Mouse (Mus musculus) hindbrain, embryonic 12.5 days (tissue): ENCODE measurements around the gene Bola3. TPM values are rescaled to one million over a fixed set of nuclear protein-coding genes. Genes with fewer than 3 reads are reported as not detected.
A peak's percentile ranks its signal among the peaks of the same experiment; 100 is the strongest.

Experiments
- ATAC-seq: fragments of 200-750 bp; cut with Nextera tagmentation; 2 replicates; pipeline ENCODE4 v1.8.0; 2017; ENCODE audit warnings: moderate TSS enrichment; ENCODE audit not compliant: low FRiP score
- H3K27ac ChIP-seq: fragments of 300-500 bp; sonication (generic); 2 replicates; pipeline ENCODE4 v1.5.1; 2016; ENCODE audit warnings: mild to moderate bottlenecking
- H3K27me3 ChIP-seq: fragments of 300-500 bp; sonication (generic); 2 replicates; pipeline ENCODE4 v1.6.1; 2016; ENCODE audit warnings: mild to moderate bottlenecking
- H3K36me3 ChIP-seq: fragments of 300-500 bp; sonication (generic); 2 replicates; pipeline ENCODE4 v1.6.1; 2016; ENCODE audit warnings: mild to moderate bottlenecking
- H3K4me1 ChIP-seq: fragments of 300-500 bp; sonication (generic); 2 replicates; pipeline ENCODE4 v1.6.1; 2016
- H3K4me2 ChIP-seq: fragments of 300-500 bp; sonication (generic); replicated peaks from 2 replicates; pipeline ENCODE4 v1.6.1; 2016; ENCODE audit warnings: mild to moderate bottlenecking
- H3K4me3 ChIP-seq: fragments of 300-500 bp; sonication (generic); 2 replicates; pipeline ENCODE4 v1.5.1; 2016; ENCODE audit warnings: mild to moderate bottlenecking
- H3K9ac ChIP-seq: fragments of 300-500 bp; sonication (generic); 2 replicates; pipeline ENCODE4 v1.6.1; 2016; ENCODE audit warnings: mild to moderate bottlenecking, moderate library complexity
- H3K9me3 ChIP-seq: fragments of 300-500 bp; sonication (generic); replicated peaks from 2 replicates; pipeline ENCODE4 v1.6.1; 2016; ENCODE audit warnings: mild to moderate bottlenecking
- WGBS: fragments of 180-500 bp; shearing (Covaris S2); methylation state at CpG from one replicate; pipeline ENCODE4 v1.1.7; 2016; 5-methylcytosine and 5-hydroxymethylcytosine counted together
- polyA plus RNA-seq: library from polyadenylated mRNA; unstranded; fragments of >200 nt; fragmentation: Nextera tagmentation; extraction: Ambion mirVana; gene quantifications from 2 replicates; pipeline ENCODE4 v1.2.1, GENCODE M21; 2016

The Bola3 gene
- polyA plus RNA-seq, 1 experiment from 2014 or later, result 92.1 TPM

DNA sequence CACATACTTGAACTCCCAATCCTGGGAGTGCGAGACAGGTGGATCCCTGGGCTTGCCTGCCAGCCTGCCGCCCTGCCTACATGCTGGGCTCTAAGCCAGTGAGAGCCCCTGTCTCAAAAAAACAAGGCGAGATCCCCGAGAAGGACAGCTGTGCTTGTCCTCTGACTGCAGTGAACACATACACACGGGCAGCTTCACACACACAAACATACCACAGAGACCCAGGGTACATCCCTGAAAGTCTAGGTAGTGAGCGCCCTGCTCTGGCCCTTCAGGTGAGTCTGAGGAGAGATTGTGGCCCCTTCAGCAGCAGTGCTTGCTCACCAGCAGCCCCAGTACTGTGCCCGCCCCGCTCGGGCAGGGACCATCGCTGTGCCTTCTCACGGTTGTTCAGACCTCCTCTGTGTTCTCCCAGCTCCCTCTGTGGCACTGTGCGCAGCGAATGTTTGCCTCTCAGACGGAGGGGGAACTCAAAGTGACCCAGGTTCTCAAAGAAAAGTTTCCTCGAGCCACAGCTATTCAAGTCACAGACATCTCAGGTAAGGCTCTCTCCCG lies 2.0 kb downstream of the Bola3 start:
- Histone ChIP-seq H3K9me3 (no peaks in the 10 kb centered on the region), H3K9ac (no peak overlapping the region), H3K27me3 (no peaks in the 10 kb centered on the region), H3K36me3 (peaks cover 26% of the 10 kb centered on the region), H3K4me1 (peaks cover 13% of the 10 kb centered on the region), H3K4me2 (no peak overlapping the region; the same call in 1 of the 2 replicates), H3K4me3 (no peak overlapping the region), H3K27ac (no peak overlapping the region)
- WGBS, result 89% methylated on average over 16 of the region's 16 CpGs
- ATAC-seq, result no peak

DNA sequence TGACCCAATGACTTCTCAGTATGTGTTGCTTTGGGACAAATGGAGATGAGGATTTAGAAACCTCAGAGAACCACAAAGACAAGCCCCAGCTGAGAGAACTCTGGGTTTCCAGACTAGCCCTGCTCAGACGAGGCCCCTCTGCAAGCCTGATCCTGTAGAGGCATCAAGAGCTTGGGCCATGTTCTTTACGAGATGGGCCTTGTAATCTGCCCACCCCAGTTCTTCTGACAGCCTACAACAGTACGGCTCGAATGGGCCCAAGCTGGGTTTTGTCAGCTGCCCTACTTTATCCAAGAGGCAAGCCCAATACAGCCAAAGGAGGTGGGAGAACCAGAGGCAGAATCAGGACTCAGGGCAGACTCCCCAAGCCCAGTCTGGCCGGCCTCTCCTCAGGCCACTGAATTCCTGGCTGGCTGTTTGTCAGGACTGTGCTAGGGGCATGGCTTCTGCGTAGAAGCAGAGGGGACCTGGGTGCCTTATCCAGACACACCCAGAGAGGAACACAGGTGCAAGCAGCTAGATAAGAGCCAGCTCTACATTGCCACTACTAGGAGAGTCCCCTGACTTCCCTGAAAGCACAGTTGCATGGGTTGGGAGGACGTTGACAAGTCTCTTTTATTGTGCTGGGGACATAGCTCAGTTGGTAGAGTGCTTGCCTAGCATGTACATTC lies 2.7 kb downstream of the Bola3 start:
- Histone ChIP-seq H3K27ac (no peak overlapping the region), H3K9me3 (no peaks in the 10 kb centered on the region), H3K4me3 (no peak overlapping the region), H3K27me3 (no peaks in the 10 kb centered on the region), H3K36me3 (peaks cover 26% of the 10 kb centered on the region), H3K9ac (no peak overlapping the region), H3K4me2 (no peak overlapping the region), H3K4me1 (peaks cover 13% of the 10 kb centered on the region)
- WGBS, result 88% methylated on average over 7 of the region's 7 CpGs
- no peak for ATAC-seq

DNA sequence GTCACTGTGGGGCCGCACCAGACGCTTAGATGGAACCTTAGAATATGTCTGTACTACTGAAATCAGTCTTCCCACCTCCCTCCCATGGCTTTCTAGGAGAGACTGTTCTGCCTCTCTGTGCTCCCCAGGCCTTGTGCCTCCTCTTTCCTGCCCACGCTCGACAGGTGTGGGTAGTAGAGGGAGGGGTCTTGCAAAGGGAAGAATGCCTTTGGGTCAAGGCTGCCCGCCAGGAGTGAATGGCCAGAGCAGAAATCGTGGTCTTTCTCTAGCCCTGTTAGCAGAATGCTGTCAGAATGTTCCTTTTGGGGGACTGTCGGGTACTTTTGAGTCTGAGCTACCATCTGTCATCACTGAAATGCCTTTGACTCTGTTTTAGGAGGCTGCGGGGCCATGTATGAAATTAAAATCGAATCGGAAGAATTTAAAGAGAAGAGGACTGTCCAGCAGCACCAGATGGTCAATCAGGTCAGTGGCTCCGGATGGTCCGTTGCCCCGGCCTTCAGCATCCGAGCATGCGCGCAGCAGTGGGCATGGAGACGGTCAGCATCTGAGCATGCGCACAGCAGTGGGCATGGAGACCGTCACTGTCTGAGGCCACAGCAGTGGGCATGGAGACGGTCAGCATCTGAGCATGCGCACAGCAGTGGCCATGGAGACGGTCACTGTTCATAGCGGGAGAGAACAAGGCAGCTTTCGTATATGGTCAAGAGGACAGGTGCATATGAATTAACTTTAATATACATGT lies 3.9 kb downstream of the Bola3 start:
- no peak for ATAC-seq
- Histone ChIP-seq H3K27ac (no peak overlapping the region), H3K36me3 (peaks cover 26% of the 10 kb centered on the region), H3K4me1 (peaks cover 13% of the 10 kb centered on the region), H3K4me2 (no peak overlapping the region), H3K27me3 (no peaks in the 10 kb centered on the region), H3K9ac (no peak overlapping the region), H3K4me3 (no peak overlapping the region), H3K9me3 (no peaks in the 10 kb centered on the region)
- 95% methylated on average over 22 of the region's 24 CpGs for WGBS

DNA sequence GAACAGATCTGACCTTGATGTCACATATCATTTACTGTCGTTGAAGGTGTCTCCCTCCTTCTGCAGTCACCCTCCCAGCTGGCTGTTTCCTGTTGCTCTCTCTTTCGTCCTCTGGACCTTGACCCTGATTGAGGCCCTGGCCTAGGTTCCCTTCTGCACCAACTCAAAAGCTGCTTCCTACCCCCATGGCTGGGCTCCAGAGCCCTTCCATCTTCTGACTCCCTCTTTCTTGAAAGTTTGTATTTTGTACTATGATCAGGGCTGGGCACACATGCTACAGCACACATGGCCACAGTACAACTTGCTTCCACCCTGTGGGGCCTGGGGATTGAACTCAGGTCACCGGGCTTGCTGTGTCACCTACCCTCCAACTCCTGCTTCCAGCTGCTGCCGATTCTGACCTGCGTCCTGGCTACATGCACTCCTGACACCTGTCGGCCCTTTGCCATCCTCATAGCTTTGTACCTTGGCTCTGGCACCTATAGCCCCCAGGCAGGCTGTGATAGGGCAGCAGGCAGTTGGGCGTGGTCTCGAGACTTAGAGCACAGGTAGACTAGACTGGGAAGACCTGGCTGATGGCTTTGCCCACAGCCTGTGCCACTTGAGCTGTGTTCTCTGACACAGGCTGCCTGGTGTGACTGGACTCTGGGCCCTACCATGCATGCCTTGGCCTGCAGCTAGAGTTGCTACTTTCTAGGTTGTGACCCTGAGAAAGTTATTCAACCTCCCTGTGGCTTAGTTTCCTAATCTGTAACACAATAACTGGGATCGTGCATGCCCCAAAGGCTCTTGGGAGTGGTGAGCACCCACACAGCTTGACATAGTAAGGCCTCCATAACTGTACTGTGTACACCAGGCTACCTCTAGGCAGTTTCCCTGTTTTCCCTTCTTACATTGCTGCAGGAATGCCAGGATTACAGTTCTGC lies 6.2 kb downstream of the Bola3 start:
- H3K4me2 ChIP-seq, result no peak overlapping the region
- H3K4me1 ChIP-seq, result peaks cover 5% of the 10 kb centered on the region
- H3K27me3 ChIP-seq, result no peaks in the 10 kb centered on the region
- no peak for ATAC-seq
- H3K36me3 ChIP-seq, result peaks cover 44% of the 10 kb centered on the region
- H3K4me3 ChIP-seq, result no peak overlapping the region
- H3K9me3 ChIP-seq, result no peaks in the 10 kb centered on the region
- 85% methylated on average over 9 of the region's 9 CpGs for WGBS
- no peak overlapping the region for H3K27ac ChIP-seq
- no peak overlapping the region for H3K9ac ChIP-seq

DNA sequence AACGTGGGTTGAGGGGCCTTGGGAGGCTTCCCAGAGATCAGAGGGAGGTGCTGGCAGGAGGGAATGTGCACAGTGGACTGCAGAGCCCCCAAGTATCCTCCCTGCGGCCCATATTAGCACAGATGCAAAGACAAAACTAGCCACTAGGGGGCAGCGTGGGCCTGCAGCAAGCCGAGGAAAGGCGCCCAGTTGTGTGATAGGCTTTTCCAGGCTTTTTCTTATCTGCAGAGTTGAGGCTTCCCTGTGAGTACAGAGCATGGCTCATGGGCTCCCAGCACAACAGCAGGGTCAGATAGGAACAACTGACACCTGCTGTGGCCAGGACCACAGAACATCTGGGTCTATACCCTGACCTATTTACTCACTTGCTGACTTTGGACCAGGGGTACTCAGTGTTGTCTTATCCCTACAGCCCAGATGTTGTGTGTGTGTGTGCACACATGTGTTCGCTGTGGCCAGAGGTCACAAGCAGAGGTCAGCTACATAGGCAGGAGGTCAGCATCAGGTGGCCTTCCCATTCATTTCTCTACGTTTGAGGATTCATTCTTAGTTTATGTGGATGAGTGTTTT lies 7.7 kb downstream of the Bola3 start:
- peaks cover 55% of the 10 kb centered on the region for H3K36me3 ChIP-seq
- WGBS, result 24% methylated on average over 7 of the region's 7 CpGs

DNA sequence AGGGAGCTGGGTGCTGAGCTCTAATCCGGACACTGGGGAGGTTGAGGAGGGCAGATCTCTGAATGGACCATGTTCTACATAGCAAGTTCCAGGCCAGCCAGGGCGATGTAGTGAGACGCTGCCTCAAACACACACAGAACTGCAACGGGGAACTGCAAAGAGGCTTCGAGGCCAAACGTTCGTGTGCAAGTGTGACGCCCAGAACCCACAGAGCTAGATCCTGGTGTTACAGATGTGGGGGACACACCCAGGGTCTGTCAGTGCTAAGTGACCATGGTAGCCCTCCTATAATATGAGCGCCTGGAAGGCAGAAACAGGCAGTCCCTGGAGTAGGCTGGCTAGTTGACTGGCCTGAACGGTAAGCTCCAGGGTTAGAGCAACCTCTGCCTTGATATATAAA lies 8.5 kb downstream of the Bola3 start:
- no peak for ATAC-seq
- no peak overlapping the region for H3K4me3 ChIP-seq
- WGBS, result 95% methylated on average over 10 of the region's 10 CpGs
- H3K27me3 ChIP-seq, result no peaks in the 10 kb centered on the region
- H3K9me3 ChIP-seq, result no peaks in the 10 kb centered on the region
- no peak overlapping the region for H3K27ac ChIP-seq
- no peaks in the 10 kb centered on the region for H3K4me1 ChIP-seq
- peaks cover 59% of the 10 kb centered on the region for H3K36me3 ChIP-seq
- H3K4me2 ChIP-seq, result no peak overlapping the region
- no peak overlapping the region for H3K9ac ChIP-seq

More for the DNA sequence above, 7.7 kb downstream of the Bola3 start:
- Histone ChIP-seq H3K4me3 (no peak overlapping the region), H3K4me2 (no peak overlapping the region), H3K9me3 (no peaks in the 10 kb centered on the region), H3K27ac (no peak overlapping the region), H3K27me3 (no peaks in the 10 kb centered on the region), H3K4me1 (no peaks in the 10 kb centered on the region), H3K9ac (no peak overlapping the region)
- peak; percentile 67; the same call in 1 of the 2 replicates for ATAC-seq

DNA sequence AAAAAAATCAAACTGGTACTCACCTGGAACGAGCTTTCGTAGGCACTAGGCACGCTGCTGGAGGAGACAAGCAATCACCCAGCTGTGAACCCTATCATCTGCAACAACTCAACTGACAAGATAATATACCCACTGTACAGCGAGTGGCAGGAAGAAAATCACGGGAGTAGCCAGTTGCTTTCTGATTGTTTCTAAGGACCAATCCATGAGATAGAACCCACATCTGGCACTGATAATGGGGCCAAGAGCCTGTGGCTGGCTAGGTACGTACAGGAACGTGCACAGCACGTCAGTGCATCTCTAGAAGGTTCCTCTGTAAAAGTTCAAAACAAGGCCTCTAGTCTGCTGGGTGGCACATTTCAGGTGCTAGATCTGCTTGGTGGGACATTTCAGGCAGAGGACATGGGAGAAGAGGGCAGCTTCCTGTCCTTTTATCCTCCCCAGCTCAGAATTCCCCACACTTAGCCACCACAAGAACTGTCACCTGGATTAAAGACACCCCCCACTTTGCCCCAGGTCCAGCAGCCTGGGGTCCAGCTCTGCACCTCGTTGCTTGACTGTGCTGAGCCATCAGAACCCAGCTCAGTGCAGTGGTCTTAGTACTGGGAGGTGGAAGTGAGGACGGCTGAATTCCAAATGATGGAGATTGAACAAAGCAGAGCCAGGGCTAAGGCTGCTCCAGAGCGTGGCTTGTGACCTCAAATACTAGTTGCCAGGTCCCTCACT lies 12.7 kb downstream of the Bola3 start:
- ATAC-seq, result no peak
- Histone ChIP-seq H3K9me3 (no peaks in the 10 kb centered on the region), H3K9ac (no peak overlapping the region), H3K4me2 (no peak overlapping the region), H3K27me3 (no peaks in the 10 kb centered on the region), H3K4me3 (no peak overlapping the region), H3K4me1 (no peaks in the 10 kb centered on the region), H3K36me3 (peaks cover 45% of the 10 kb centered on the region), H3K27ac (no peak overlapping the region)
- WGBS, result 87% methylated on average over 11 of the region's 11 CpGs

DNA sequence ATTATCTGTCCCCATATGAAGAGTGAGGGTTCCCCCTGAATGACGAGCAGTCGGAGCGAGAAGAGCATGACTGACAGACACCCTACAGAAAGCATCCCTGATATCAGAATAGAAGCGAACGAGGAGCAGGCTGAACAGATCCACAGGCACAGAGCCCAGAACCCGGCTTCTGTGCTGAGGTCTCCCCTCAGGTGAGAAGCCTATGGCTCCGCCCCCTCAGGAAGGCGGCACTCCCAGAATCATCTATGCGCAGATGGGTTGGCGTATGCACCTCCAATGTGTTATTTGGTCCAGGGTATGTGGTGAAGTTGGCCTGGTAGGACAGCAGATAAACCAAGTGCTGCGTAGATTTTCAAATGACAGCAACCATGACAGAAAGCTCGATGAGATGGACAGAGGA lies 14.1 kb downstream of the Bola3 start:
- H3K4me3 ChIP-seq, result no peak overlapping the region
- peaks cover 57% of the 10 kb centered on the region for H3K36me3 ChIP-seq
- WGBS, result 93% methylated on average over 12 of the region's 12 CpGs
- H3K9ac ChIP-seq, result no peak overlapping the region
- H3K27me3 ChIP-seq, result no peaks in the 10 kb centered on the region
- H3K27ac ChIP-seq, result no peak overlapping the region
- H3K4me2 ChIP-seq, result no peak overlapping the region
- ATAC-seq, result no peak
- no peaks in the 10 kb centered on the region for H3K4me1 ChIP-seq
- no peaks in the 10 kb centered on the region for H3K9me3 ChIP-seq

DNA sequence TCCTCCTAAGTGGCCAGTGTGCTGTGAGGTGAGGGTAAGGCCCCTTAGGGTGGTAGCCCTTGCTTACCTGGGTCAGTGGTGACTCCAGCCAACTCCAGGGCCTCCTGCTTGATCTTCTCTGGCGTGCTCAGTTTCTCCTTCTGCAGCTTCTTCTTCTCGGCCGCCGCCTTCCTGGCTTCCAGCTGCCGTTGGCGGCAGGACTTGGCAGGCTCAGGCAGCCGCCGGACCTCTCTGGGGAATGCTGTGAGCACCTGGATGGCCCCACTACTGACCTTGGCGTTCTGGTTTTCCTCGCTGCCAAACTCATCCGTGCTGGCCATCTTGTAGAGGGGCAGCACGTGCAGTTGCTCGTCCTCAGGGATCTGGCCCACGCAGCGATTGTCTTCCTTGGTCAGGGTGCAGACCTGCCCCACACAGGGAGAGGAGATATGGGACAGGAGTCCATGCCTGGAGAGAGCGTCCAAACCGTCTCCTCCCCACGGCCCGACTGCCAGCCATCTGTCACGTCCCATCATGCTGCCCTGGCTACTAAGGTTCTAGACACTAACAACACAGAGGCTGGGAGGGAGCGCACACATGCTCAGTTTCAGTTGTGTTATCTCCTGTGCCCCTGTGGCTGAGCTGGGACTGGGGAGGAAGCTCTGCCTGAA lies 21.5 kb downstream of the Bola3 start:
- ATAC-seq, result no peak
- Histone ChIP-seq H3K9ac (no peak overlapping the region), H3K27me3 (no peaks in the 10 kb centered on the region), H3K27ac (no peak overlapping the region), H3K9me3 (no peaks in the 10 kb centered on the region), H3K4me1 (no peaks in the 10 kb centered on the region), H3K4me2 (no peak overlapping the region), H3K4me3 (no peak overlapping the region), H3K36me3 (peaks cover 92% of the 10 kb centered on the region)
- WGBS, result 94% methylated on average over 21 of the region's 21 CpGs

DNA sequence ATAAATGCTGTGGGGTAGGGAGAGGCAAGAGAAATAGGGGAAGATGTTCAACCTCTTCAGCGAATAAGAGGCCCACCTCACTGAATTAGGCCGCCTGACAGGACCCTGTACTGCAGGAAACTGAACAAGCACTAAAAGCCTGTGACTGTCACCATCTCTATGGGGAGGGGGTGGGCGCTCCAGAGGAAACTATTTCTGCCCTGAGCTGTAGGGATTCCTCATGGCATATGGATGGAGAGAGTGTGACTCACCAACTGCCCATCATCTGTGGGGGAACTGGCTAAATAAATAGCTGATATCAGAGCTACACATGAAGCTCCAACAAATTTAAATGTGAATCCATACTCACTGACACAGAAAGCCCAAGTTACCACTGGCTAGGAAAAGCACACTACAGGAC lies 22.4 kb downstream of the Bola3 start:
- Histone ChIP-seq H3K36me3 (peaks cover 98% of the 10 kb centered on the region), H3K27me3 (no peaks in the 10 kb centered on the region)

DNA sequence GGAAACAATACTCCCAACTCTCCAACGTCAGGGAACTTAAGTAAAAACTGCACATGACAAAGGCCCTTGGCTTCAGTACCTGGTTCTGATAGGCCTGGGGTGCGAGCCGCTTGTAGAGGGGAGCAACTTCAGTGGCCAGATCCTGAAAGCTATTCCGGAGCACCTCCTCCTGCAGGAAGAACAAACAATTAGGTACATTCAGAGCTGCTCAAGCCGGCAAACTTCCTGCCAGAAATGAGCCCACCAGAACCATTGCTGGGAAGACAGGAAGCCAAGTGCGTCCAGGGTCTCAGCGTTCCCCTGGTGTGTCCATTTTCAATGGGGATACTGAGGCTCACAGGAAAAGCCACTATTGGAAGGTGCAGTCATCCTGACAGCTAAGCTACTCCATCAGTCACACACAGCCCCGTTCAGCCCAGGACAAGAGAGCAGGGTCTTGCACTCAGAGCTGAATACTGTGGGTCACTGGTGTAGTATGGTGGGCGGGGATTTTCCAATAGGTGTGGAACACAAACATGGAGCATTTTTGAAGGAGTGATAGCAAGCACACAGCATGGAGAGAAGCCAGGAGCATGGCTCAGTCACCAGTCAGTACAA lies 24.9 kb downstream of the Bola3 start:
- no peak for ATAC-seq
- Histone ChIP-seq H3K4me3 (no peak overlapping the region), H3K9me3 (no peaks in the 10 kb centered on the region), H3K4me2 (no peak overlapping the region), H3K9ac (no peak overlapping the region), H3K4me1 (no peaks in the 10 kb centered on the region), H3K27me3 (no peaks in the 10 kb centered on the region), H3K36me3 (peaks cover 99% of the 10 kb centered on the region), H3K27ac (no peak overlapping the region)
- 84% methylated on average over 9 of the region's 9 CpGs for WGBS

More for the DNA sequence above, 22.4 kb downstream of the Bola3 start:
- Histone ChIP-seq H3K4me2 (no peak overlapping the region), H3K27ac (no peak overlapping the region), H3K9ac (no peak overlapping the region), H3K4me1 (no peaks in the 10 kb centered on the region), H3K9me3 (no peaks in the 10 kb centered on the region), H3K4me3 (no peak overlapping the region)
- WGBS, result 85% methylated on average over 3 of the region's 3 CpGs
- ATAC-seq, result no peak
